Mouse (Mus musculus) spleen, embryonic (tissue): Measurements from ENCODE around the gene Exoc3l.

Source experiments
- CTCF ChIA-PET: fragments of 350-600 bp; sonication (Branson Sonifier 250); formaldehyde crosslinking; loops from one replicate; lab custom pipeline; 2022; lab: Charles Lee

Exoc3l gene

GRCm38 (mm10) chr8:105315073-105315769 lies 19.3 kb upstream of the Exoc3l start:
- CTCF ChIA-PET, result no interaction called here

- CTCF ChIA-PET, result no interaction called here
Measured at GRCm38 (mm10) chr8:105313622-105314402, 17.9 kb upstream of the Exoc3l start.

- CTCF ChIA-PET, result no interaction called here
Measured at GRCm38 (mm10) chr8:105312891-105313481, 17.1 kb upstream of the Exoc3l start.

GRCm38 (mm10) chr8:105311718-105312117 lies 15.8 kb upstream of the Exoc3l start:
- CTCF ChIA-PET, result no interaction called here

- CTCF ChIA-PET, result no interaction called here
Measured at GRCm38 (mm10) chr8:105310118-105310517, 14.2 kb upstream of the Exoc3l start.

GRCm38 (mm10) chr8:105309142-105309847 lies 13.4 kb upstream of the Exoc3l start:
- CTCF ChIA-PET, result no interaction called here

- CTCF ChIA-PET, result interaction anchor here (0.6 kb wide), 2 partner anchors 36 to 260 kb away, joined by 3 to 5 read pairs; no protein-coding TSS in a partner anchor
Measured at GRCm38 (mm10) chr8:105308428-105308827, 12.5 kb upstream of the Exoc3l start.

- CTCF ChIA-PET, result no interaction called here
Measured at GRCm38 (mm10) chr8:105307670-105308069, 11.8 kb upstream of the Exoc3l start.

GRCm38 (mm10) chr8:105306146-105306691 lies 10.3 kb upstream of the Exoc3l start:
- CTCF ChIA-PET, result no interaction called here

GRCm38 (mm10) chr8:105305211-105306145 lies 9.6 kb upstream of the Exoc3l start, which contains the start of gene Elmo3:
Elmo3 (plus strand) TSS chr8:105305601.
- CTCF ChIA-PET, result interaction anchor here (1.3 kb wide), 1 partner anchor 15 kb away, joined by 3 read pairs; no protein-coding TSS in a partner anchor

GRCm38 (mm10) chr8:105304325-105305210 lies 8.7 kb upstream of the Exoc3l start:
- CTCF ChIA-PET, result interaction anchor here (1.3 kb wide), 1 partner anchor 14 kb away, joined by 3 read pairs; no protein-coding TSS in a partner anchor

- CTCF ChIA-PET, result interaction anchor here (0.6 to 1.3 kb wide), 2 partner anchors 13 to 18 kb away, joined by 3 read pairs; no protein-coding TSS in a partner anchor
Measured at GRCm38 (mm10) chr8:105303874-105304273, 8.0 kb upstream of the Exoc3l start.

GRCm38 (mm10) chr8:105303396-105303795 lies 7.5 kb upstream of the Exoc3l start:
- CTCF ChIA-PET, result interaction anchor here (0.6 to 0.7 kb wide), 2 partner anchors 19 to 303 kb away, joined by 3 to 6 read pairs; no protein-coding TSS in a partner anchor

GRCm38 (mm10) chr8:105299962-105300361 lies 4.1 kb upstream of the Exoc3l start:
- CTCF ChIA-PET, result no interaction called here

GRCm38 (mm10) chr8:105298351-105299252 lies 2.7 kb upstream of the Exoc3l start:
- CTCF ChIA-PET, result no interaction called here

GRCm38 (mm10) chr8:105297511-105298192 lies 1.8 kb upstream of the Exoc3l start, which contains the start of gene E2f4:
E2f4 (plus strand) TSS chr8:105297663.
- CTCF ChIA-PET, result interaction anchor here (0.9 kb wide), 1 partner anchor 16 kb away, joined by 3 read pairs; no protein-coding TSS in a partner anchor

- CTCF ChIA-PET, result no interaction called here
Measured at GRCm38 (mm10) chr8:105295256-105295655, 645 bp downstream of the Exoc3l start.
